Mouse (Mus musculus): Measurements from ENCODE around the gene Spata13. TPM values are rescaled to one million over a fixed set of nuclear protein-coding genes. Genes with fewer than 3 reads are reported as not detected.

The Spata13 gene
- polyA plus RNA-seq, 1 experiment from 2014 or later = 16.8 TPM

- ATAC-seq (replicated peaks; ENCODE audit: insufficient number of reproducible peaks, low FRiP score, low TSS enrichment) = no peak
These were observed 36.4 kb downstream of the Spata13 start for GRCm38 (mm10) chr14:60670191-60670590.

GRCm38 (mm10) chr14:60671504-60671903 lies 37.7 kb downstream of the Spata13 start:
- Histone ChIP-seq H3K9ac (ENCODE audit: low read depth, low read length) (no peak overlapping the region), H3K27me3 (ENCODE audit: control insufficient read depth, insufficient read depth, low read length) (no peaks in the 10 kb centered on the region), H3K9me3 (replicated peaks; ENCODE audit: control insufficient read depth, low read length) (no peaks in the 10 kb centered on the region), H3K27ac (ENCODE audit: low read depth, low read length) (no peak overlapping the region), H3K4me1 (ENCODE audit: control insufficient read depth, insufficient read depth, low read length) (peaks cover 6% of the 10 kb centered on the region), H3K36me3 (ENCODE audit: control insufficient read depth, insufficient read depth, low read length) (no peaks in the 10 kb centered on the region), H3K4me3 (ENCODE audit: low read depth, low read length) (no peak overlapping the region), H3K4me2 (no peak overlapping the region)
- no peak for ATAC-seq (replicated peaks; ENCODE audit: insufficient number of reproducible peaks, low FRiP score, low TSS enrichment)
- 50% methylated on average over 2 of the region's 2 CpGs for WGBS (ENCODE audit: insufficient replicate concordance)

More at GRCm38 (mm10) chr14:60670191-60670590, 36.4 kb downstream of the Spata13 start:
- no peaks in the 10 kb centered on the region for H3K9me3 ChIP-seq (replicated peaks; ENCODE audit: control insufficient read depth, low read length)
- no peak overlapping the region for H3K9ac ChIP-seq (ENCODE audit: low read depth, low read length)
- H3K27me3 ChIP-seq (ENCODE audit: control insufficient read depth, insufficient read depth, low read length) = no peaks in the 10 kb centered on the region
- no peaks in the 10 kb centered on the region for H3K36me3 ChIP-seq (ENCODE audit: control insufficient read depth, insufficient read depth, low read length)
- no peak overlapping the region for H3K4me2 ChIP-seq
- no peak overlapping the region for H3K4me3 ChIP-seq (ENCODE audit: low read depth, low read length)
- H3K4me1 ChIP-seq (ENCODE audit: control insufficient read depth, insufficient read depth, low read length) = peaks cover 6% of the 10 kb centered on the region
- H3K27ac ChIP-seq (ENCODE audit: low read depth, low read length) = no peak overlapping the region
- 85% methylated on average over 7 of the region's 7 CpGs for WGBS (ENCODE audit: insufficient replicate concordance)

- no peaks in the 10 kb centered on the region for H3K9me3 ChIP-seq (replicated peaks; ENCODE audit: control insufficient read depth, low read length)
- H3K4me2 ChIP-seq = no peak overlapping the region
- H3K36me3 ChIP-seq (ENCODE audit: control insufficient read depth, insufficient read depth, low read length) = no peaks in the 10 kb centered on the region
- ATAC-seq (replicated peaks; ENCODE audit: insufficient number of reproducible peaks, low FRiP score, low TSS enrichment) = no peak
- no peaks in the 10 kb centered on the region for H3K27me3 ChIP-seq (ENCODE audit: control insufficient read depth, insufficient read depth, low read length)
- no peak overlapping the region for H3K27ac ChIP-seq (ENCODE audit: low read depth, low read length)
- no peak overlapping the region for H3K9ac ChIP-seq (ENCODE audit: low read depth, low read length)
- WGBS (ENCODE audit: insufficient replicate concordance) = 79% methylated on average over 4 of the region's 4 CpGs
- H3K4me1 ChIP-seq (ENCODE audit: control insufficient read depth, insufficient read depth, low read length) = peaks cover 6% of the 10 kb centered on the region
- H3K4me3 ChIP-seq (ENCODE audit: low read depth, low read length) = no peak overlapping the region
These were observed 41.9 kb downstream of the Spata13 start for GRCm38 (mm10) chr14:60675697-60676096.

- WGBS (ENCODE audit: insufficient replicate concordance) = 82% methylated on average over 2 of the region's 2 CpGs
- H3K9me3 ChIP-seq (replicated peaks; ENCODE audit: control insufficient read depth, low read length) = no peaks in the 10 kb centered on the region
These were observed 43.0 kb downstream of the Spata13 start for GRCm38 (mm10) chr14:60676625-60677314.

GRCm38 (mm10) chr14:60682361-60683023 lies 48.7 kb downstream of the Spata13 start:
- WGBS (ENCODE audit: insufficient replicate concordance) = 62% methylated on average over 12 of the region's 12 CpGs
- H3K4me2 ChIP-seq = no peak overlapping the region
- no peak overlapping the region for H3K4me3 ChIP-seq (ENCODE audit: low read depth, low read length)

More at GRCm38 (mm10) chr14:60676625-60677314, 43.0 kb downstream of the Spata13 start:
- Histone ChIP-seq H3K27ac (ENCODE audit: low read depth, low read length) (no peak overlapping the region), H3K4me3 (ENCODE audit: low read depth, low read length) (no peak overlapping the region), H3K4me2 (no peak overlapping the region), H3K9ac (ENCODE audit: low read depth, low read length) (no peak overlapping the region), H3K36me3 (ENCODE audit: control insufficient read depth, insufficient read depth, low read length) (no peaks in the 10 kb centered on the region), H3K27me3 (ENCODE audit: control insufficient read depth, insufficient read depth, low read length) (no peaks in the 10 kb centered on the region), H3K4me1 (ENCODE audit: control insufficient read depth, insufficient read depth, low read length) (no peaks in the 10 kb centered on the region)
- no peak for ATAC-seq (replicated peaks; ENCODE audit: insufficient number of reproducible peaks, low FRiP score, low TSS enrichment)

GRCm38 (mm10) chr14:60683989-60684388 lies 50.2 kb downstream of the Spata13 start:
- Histone ChIP-seq H3K27ac (ENCODE audit: low read depth, low read length) (no peak overlapping the region), H3K9me3 (replicated peaks; ENCODE audit: control insufficient read depth, low read length) (no peaks in the 10 kb centered on the region), H3K9ac (ENCODE audit: low read depth, low read length) (no peak overlapping the region), H3K4me2 (no peak overlapping the region), H3K4me3 (ENCODE audit: low read depth, low read length) (no peak overlapping the region), H3K36me3 (ENCODE audit: control insufficient read depth, insufficient read depth, low read length) (no peaks in the 10 kb centered on the region), H3K27me3 (ENCODE audit: control insufficient read depth, insufficient read depth, low read length) (no peaks in the 10 kb centered on the region), H3K4me1 (ENCODE audit: control insufficient read depth, insufficient read depth, low read length) (peaks cover 4% of the 10 kb centered on the region; the same call in 1 of the 2 replicates)
- ATAC-seq (replicated peaks; ENCODE audit: insufficient number of reproducible peaks, low FRiP score, low TSS enrichment) = no peak
- WGBS (ENCODE audit: insufficient replicate concordance) = 76% methylated on average over 10 of the region's 10 CpGs

More at GRCm38 (mm10) chr14:60682361-60683023, 48.7 kb downstream of the Spata13 start:
- H3K36me3 ChIP-seq (ENCODE audit: control insufficient read depth, insufficient read depth, low read length) = no peaks in the 10 kb centered on the region
- no peak for ATAC-seq (replicated peaks; ENCODE audit: insufficient number of reproducible peaks, low FRiP score, low TSS enrichment)
- peaks cover 4% of the 10 kb centered on the region; the same call in 1 of the 2 replicates for H3K4me1 ChIP-seq (ENCODE audit: control insufficient read depth, insufficient read depth, low read length)
- H3K9me3 ChIP-seq (replicated peaks; ENCODE audit: control insufficient read depth, low read length) = no peaks in the 10 kb centered on the region
- no peak overlapping the region for H3K27ac ChIP-seq (ENCODE audit: low read depth, low read length)
- H3K9ac ChIP-seq (ENCODE audit: low read depth, low read length) = no peak overlapping the region
- no peaks in the 10 kb centered on the region for H3K27me3 ChIP-seq (ENCODE audit: control insufficient read depth, insufficient read depth, low read length)

GRCm38 (mm10) chr14:60686733-60687132 lies 52.9 kb downstream of the Spata13 start:
- Histone ChIP-seq H3K4me3 (ENCODE audit: low read depth, low read length) (no peak overlapping the region), H3K27me3 (ENCODE audit: control insufficient read depth, insufficient read depth, low read length) (no peaks in the 10 kb centered on the region), H3K27ac (ENCODE audit: low read depth, low read length) (no peak overlapping the region), H3K9ac (ENCODE audit: low read depth, low read length) (no peak overlapping the region), H3K9me3 (replicated peaks; ENCODE audit: control insufficient read depth, low read length) (no peaks in the 10 kb centered on the region), H3K4me1 (ENCODE audit: control insufficient read depth, insufficient read depth, low read length) (peaks cover 4% of the 10 kb centered on the region; the same call in 1 of the 2 replicates), H3K4me2 (no peak overlapping the region), H3K36me3 (ENCODE audit: control insufficient read depth, insufficient read depth, low read length) (no peaks in the 10 kb centered on the region)
- WGBS (ENCODE audit: insufficient replicate concordance) = 84% methylated on average over 11 of the region's 11 CpGs
- ATAC-seq (replicated peaks; ENCODE audit: insufficient number of reproducible peaks, low FRiP score, low TSS enrichment) = no peak

- no peak overlapping the region for H3K9ac ChIP-seq (ENCODE audit: low read depth, low read length)
- peaks cover 1% of the 10 kb centered on the region; the same call in 1 of the 2 replicates for H3K4me1 ChIP-seq (ENCODE audit: control insufficient read depth, insufficient read depth, low read length)
- WGBS (ENCODE audit: insufficient replicate concordance) = 79% methylated on average over 7 of the region's 7 CpGs
These were observed 53.4 kb downstream of the Spata13 start for GRCm38 (mm10) chr14:60687241-60687640.

More at GRCm38 (mm10) chr14:60687241-60687640, 53.4 kb downstream of the Spata13 start:
- Histone ChIP-seq H3K4me3 (ENCODE audit: low read depth, low read length) (no peak overlapping the region), H3K27ac (ENCODE audit: low read depth, low read length) (no peak overlapping the region), H3K9me3 (replicated peaks; ENCODE audit: control insufficient read depth, low read length) (no peaks in the 10 kb centered on the region), H3K36me3 (ENCODE audit: control insufficient read depth, insufficient read depth, low read length) (no peaks in the 10 kb centered on the region), H3K4me2 (no peak overlapping the region), H3K27me3 (ENCODE audit: control insufficient read depth, insufficient read depth, low read length) (no peaks in the 10 kb centered on the region)
- no peak for ATAC-seq (replicated peaks; ENCODE audit: insufficient number of reproducible peaks, low FRiP score, low TSS enrichment)
